Mouse (Mus musculus): ENCODE data around the gene Tspan9.

Tspan9 gene

GRCm38 (mm10) chr6:127912938-127913337 lies 230.5 kb downstream of the Tspan9 start:
- DNase-seq, result no peak

DNA sequence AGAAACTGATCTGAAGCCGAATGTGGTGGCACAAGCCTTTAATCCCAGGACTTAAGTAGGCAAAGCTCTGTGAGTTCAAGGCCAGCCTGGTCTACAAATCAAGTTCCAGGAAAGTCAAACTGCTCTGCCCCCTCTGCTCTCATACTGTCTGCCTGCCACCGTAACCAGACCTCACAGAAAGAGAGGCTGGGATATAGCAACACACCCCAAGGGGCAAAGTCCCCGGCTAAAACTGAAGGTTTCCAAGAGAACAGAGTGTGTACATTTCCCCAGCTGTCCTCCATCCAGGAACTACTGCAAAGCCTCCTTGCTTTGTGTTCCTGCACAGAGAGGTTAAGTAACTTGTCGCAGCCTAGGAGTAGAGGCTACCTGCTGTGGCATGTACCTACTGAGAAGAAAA lies 231.7 kb downstream of the Tspan9 start:
- DNase-seq, result no peak
